Mouse (Mus musculus): ENCODE measurements at regions not wholly inside any gene's neighbourhood (a gene's known extent, or its start where the extent isn't known, plus 50 kb on each side); places are given as distances from the start of the nearest gene placed in this dataset.

GRCm38 (mm10) chr11:110633351-110633750 lies 234.4 kb downstream of the Map2k6 start:
- TF ChIP-seq GATA1 (IDR thresholded peaks at IDR 0.05; ENCODE audit: low read depth, low read length) (no peak), ZNF384 (IDR thresholded peaks at IDR 0.05; ENCODE audit: low read depth, low read length) (no peak), POLR2A (IDR thresholded peaks at IDR 0.05; ENCODE audit: control insufficient read depth in 1 of 2, insufficient read depth in 1 of 2, low read depth in 1 of 2, low read length in 2 of 2, poor library complexity in 1 of 2) (no peak), JUND (IDR thresholded peaks at IDR 0.05; ENCODE audit: low read depth, low read length) (no peak), CHD1 (IDR thresholded peaks at IDR 0.05; ENCODE audit: low read depth, low read length) (no peak), POLR2AphosphoS2 (IDR thresholded peaks at IDR 0.05; ENCODE audit: low read length) (no peak), GABPA (IDR thresholded peaks at IDR 0.05; ENCODE audit: low read depth, low read length) (no peak), CTCF (IDR thresholded peaks at IDR 0.05 in 2 of 3, conservative IDR thresholded peaks at IDR 0.05 in 1 of 3; ENCODE audit: control insufficient read depth in 1 of 3, insufficient read depth in 1 of 3, low read depth in 2 of 3, low read length in 3 of 3, poor library complexity in 1 of 3, severe bottlenecking in 1 of 3) (no peak), TAL1 (IDR thresholded peaks at IDR 0.05; ENCODE audit: low read length) (no peak), RCOR1 (IDR thresholded peaks at IDR 0.05; ENCODE audit: low read depth, low read length) (no peak)
